Mouse (Mus musculus) mature B cell (primary cell): ENCODE results near the gene Ly6g5c.

ENCODE experiments used
- in situ Hi-C: fragments of 300-500 bp; cut with MboI; formaldehyde crosslinking; loops from 2 replicates; pipeline ENCODE4 v1.14.3; 2019

The Ly6g5c gene

GRCm38 (mm10) chr17:35140490-35140996 is 32.5 kb downstream of the Ly6g5c start:
- in situ Hi-C loops, result no loop called here

GRCm38 (mm10) chr17:35141971-35142370 is 33.9 kb downstream of the Ly6g5c start:
- in situ Hi-C loops, result no loop called here

DNA sequence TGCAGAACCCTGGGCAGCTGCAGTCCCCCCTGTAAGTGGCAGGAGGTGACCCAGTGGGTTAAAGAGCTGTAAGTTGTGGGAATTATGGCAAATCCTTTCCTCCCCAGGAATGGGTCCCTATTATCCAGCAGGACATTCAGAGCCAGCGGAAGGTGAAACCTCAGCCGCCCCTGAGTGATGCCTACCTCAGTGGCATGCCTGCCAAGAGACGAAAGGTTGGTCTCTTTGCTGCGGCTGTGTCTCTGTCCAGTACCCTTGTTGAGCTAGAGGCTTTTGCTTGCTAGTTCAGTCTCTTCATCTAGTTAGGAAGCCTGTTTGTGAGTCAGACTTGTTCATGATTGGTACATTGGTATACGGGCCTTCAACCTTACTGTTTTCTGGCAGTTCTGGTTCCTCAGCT is 38.1 kb downstream of the Ly6g5c start:
- in situ Hi-C loops, result no loop called here

GRCm38 (mm10) chr17:35147348-35147747 is 39.3 kb downstream of the Ly6g5c start:
- in situ Hi-C loops, result no loop called here

GRCm38 (mm10) chr17:35147922-35148639 is 40.0 kb downstream of the Ly6g5c start:
- in situ Hi-C loops, result no loop called here

GRCm38 (mm10) chr17:35152121-35152520 is 44.0 kb downstream of the Ly6g5c start:
- in situ Hi-C loops, result no loop called here

GRCm38 (mm10) chr17:35153077-35153476 is 45.0 kb downstream of the Ly6g5c start:
- in situ Hi-C loops, result no loop called here

GRCm38 (mm10) chr17:35153931-35154330 is 45.9 kb downstream of the Ly6g5c start:
- in situ Hi-C loops, result no loop called here

DNA sequence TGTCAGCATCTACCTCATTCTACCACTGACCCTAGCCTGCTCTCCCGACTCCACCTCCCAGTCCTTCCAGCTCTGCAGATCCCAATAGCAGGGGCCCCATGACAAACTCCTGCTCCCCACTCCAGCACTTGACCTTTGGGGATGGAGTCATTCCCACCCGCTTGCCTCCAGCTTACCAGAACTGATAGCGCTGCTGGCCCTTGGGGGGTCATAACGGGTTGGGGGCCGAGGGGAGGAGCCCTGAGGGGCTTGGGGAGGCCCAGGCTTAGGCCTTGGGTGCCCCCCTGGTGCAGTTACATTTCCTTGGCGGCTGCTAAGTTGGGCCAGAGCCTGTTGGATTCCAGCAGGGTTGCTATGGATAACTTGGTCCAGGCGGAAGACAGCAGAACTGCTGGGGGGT is 46.5 kb downstream of the Ly6g5c start:
- in situ Hi-C loops, result no loop called here

DNA sequence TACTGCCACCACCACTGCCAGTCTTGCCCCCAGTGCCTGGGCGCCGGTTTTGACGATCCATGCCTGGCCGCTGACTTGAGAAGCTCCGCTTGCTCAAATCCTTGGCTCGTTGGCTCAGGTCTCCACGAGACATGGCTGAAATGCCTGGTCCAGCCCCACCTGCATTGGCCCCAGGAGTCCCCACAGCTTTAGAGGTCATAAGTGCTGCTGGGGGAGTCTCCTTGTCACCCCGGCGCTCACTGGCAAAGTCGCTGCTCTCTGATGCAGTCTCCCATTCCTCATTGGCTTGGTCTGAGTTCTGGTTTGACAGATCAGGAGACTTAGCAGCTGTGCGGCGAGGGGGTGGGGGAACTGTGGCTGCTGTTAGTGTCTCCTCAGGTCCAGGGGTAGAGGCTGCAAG is 47.4 kb downstream of the Ly6g5c start:
- in situ Hi-C loops, result no loop called here

DNA sequence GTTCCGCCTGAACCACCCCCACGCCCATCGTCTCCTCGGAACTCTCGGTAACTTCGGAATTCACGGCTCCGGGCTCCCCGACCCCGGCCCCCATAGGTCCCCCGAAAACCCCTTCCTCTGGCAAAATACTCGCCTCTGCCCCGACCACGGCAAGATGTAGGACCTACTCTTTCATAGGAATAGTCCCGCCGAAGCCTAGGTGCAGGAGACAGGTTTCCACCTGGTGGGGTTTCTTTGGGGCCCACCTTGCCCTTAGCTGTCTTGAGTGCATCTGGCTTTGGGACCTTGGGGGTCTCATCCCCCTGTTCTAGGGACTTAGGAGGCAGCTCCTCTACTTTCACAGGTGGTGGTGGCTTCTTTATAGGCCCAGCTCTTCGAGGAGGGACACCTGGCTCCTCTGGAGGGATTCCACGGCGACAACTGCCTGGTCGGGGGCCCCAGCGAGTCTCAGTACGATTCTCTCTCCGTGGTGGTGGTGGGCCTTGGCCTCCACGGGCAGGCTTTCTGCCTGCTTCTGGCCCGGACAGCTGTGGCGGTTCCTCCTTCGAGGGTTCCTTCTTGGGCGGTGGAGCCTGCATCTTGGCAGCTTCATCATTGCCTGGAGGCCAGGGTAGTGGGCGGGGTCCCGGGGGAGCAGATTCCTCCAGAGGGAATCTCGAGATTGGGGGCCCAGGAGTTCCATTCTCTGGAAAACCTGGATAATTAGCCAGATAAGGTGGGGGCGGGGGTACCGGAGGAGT is 48.6 kb downstream of the Ly6g5c start:
- in situ Hi-C loops, result no loop called here

- in situ Hi-C loops, result no loop called here
Measured at GRCm38 (mm10) chr17:35157254-35157653, 49.2 kb downstream of the Ly6g5c start.

GRCm38 (mm10) chr17:35157661-35158175 is 49.6 kb downstream of the Ly6g5c start:
- in situ Hi-C loops, result no loop called here

DNA sequence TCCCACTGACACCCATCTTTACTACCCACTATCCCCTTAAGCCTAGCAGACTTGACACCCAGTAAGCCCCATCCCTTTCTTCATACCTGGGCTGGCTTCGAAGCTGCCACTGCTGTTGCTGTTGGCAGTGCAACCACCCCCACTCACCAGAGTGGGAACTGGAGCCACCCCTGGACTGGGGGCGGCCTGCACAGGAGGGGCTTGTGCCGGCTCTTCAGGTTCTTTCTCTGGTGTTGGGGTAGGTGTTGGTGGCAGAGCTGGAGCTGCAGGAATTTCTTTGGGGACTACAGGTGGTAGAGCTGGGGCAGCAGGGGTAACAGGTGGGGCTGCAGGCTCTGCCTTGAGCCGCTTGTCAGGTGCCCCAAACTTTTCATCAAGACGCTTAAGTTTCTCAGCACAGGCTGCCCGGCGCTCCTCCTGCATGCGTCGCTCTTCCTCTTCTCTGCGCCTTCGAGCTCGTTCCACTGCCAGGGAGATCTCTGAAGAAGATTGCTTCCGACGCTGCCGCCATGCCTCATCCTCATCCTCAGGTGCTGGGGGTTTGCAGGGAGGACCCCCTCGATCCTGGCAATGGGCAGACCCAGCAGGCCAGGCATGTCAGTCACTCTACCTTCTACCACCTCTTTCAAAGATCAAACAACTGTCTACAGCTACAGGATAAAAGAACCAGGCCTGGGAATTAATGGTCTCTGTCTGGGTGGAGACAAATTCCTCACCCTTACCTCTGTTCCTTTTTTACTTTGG is 50.9 kb downstream of the Ly6g5c start:
- in situ Hi-C loops, result no loop called here

- in situ Hi-C loops, result no loop called here
Measured at GRCm38 (mm10) chr17:35159638-35160037, 51.6 kb downstream of the Ly6g5c start.

- in situ Hi-C loops, result no loop called here
Measured at GRCm38 (mm10) chr17:35161421-35161820, 53.3 kb downstream of the Ly6g5c start.
